Mouse (Mus musculus): ENCODE results near the gene Cxcl10. TPM values are rescaled to one million over a fixed set of nuclear protein-coding genes. Genes with fewer than 3 reads are reported as not detected.
A peak's percentile ranks its signal among the peaks of the same experiment; 100 is the strongest.

Gene Cxcl10
- not detected for total RNA-seq (2021)
- long read RNA-seq = 0 reads

DNA sequence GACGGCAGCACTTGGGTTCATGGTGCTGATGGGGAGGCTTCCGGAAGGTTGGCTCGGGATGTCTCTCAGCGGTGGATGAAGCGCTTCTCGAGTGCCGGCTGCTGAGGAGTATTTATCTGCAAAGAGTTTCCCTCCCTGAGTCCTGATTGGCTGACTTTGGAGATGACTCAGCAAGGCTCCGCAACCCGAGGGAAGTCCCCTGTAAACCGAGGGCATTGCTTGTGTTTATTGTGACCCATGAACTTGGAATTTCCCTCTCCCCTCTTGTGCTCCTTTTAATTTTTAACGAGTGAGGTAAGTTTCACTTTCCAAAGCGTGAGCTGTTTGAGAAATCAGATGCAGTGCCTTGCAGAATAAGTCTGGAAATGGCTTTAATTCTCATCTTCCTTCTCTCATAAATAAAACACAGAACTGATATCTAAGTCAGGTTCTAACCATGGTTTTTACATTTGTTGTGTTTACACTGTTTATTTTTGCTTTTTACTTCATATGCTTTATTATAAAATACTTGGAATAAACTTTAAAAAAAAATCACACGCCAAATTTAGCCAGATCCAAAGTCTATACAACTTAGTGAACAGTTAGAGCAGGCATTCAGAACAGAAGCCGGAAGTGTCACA lies at the start of gene Cxcl10:
Gene Cxcl10, minus strand, starts transcription at position 96 of the 620 bp plus-strand sequence.
- DNase-seq (ENCODE audit: low spot score in 2 of 2) = no peak

DNA sequence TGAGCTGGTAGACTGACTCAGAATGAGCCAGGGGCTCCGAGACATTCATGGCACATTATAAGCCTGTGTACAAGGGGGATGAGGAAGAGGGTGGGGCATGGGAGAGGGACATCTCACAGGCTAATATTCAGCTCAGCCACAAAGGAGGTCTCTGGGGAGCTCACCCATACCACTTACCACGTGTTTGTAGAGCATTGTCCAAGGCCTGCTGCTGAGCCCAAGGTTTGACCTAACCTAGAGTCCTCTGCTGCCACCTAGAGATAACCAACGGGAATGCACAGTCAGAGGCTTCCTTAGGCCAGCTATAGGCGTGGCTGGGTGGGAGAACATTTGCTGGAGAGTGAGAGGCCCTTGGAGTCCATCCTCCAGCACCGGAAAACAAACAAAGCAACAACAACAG lies 49.5 kb upstream of the Cxcl10 start:
- peak; percentile 71 to 77 for DNase-seq (ENCODE audit: low spot score in 2 of 2)

- DNase-seq (ENCODE audit: low spot score in 2 of 2) = no peak
These were observed 47.8 kb upstream of the Cxcl10 start for GRCm38 (mm10) chr5:92396476-92396875.

DNA sequence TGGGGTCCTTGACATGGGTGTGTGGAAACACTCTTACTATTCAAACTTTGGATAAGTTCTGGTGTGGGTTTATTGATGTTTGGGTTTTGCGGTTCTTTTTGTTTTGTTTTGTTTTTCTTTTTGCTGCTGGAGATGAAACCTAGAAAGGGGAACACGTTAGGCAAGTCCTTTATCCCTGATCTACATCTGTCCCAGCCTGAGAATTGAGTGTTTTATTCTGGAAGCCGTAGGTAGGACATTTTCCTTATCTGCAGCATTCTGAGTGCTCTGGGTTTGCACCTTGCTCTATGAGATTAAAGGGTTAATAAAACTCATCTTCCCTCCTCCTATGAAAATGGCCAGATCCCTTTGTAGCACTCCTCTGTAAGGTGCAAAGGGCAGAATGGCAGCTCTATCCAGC lies 47.1 kb upstream of the Cxcl10 start:
- no peak for DNase-seq (ENCODE audit: low spot score in 2 of 2)

GRCm38 (mm10) chr5:92393863-92394262 lies 45.2 kb upstream of the Cxcl10 start:
- no peak for DNase-seq (ENCODE audit: low spot score in 2 of 2)

GRCm38 (mm10) chr5:92392542-92392941 lies 43.9 kb upstream of the Cxcl10 start:
- no peak for DNase-seq (ENCODE audit: low spot score in 2 of 2)

DNA sequence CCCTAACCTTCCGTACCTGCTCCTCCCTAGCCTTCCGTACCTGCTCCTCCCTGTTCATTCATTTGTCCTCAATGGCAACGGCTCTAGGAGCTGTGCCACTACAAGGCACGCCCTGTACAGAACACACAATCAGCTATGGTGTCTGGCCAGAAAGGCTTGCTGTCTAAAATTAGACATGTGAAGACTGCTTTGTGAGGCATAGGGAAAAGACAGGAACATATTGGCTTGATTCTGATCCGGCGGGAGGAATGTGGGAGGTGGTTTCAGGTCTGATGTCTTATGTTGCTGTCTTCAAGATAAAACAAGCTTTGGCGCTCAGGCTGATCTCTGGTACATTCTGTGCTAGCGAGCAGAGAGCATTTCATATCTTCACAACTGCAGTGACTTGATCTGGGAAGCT lies 41.9 kb upstream of the Cxcl10 start:
- no peak for DNase-seq (ENCODE audit: low spot score in 2 of 2)

DNA sequence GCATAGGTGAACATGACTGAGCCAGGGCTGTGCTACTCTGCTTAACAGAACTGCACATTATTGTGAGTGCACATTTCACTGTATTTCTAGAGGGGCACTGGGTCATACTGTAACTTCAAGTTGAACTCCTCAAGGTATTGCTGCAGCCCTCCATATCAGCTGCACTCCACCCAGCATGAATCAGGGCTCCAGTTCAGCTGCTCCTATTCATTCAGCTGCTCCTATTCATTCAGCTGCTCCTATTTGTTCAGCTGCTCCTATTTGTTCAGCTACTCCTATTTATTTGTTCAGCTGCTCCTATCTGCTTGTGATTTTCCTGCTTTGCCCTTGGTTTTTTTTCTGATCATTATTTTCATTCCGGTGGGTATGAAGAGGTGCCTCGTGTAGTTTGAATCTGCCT lies 41.3 kb upstream of the Cxcl10 start:
- no peak for DNase-seq (ENCODE audit: low spot score in 2 of 2)

GRCm38 (mm10) chr5:92387433-92387832 lies 38.7 kb upstream of the Cxcl10 start:
- DNase-seq (ENCODE audit: low spot score in 2 of 2) = no peak

DNA sequence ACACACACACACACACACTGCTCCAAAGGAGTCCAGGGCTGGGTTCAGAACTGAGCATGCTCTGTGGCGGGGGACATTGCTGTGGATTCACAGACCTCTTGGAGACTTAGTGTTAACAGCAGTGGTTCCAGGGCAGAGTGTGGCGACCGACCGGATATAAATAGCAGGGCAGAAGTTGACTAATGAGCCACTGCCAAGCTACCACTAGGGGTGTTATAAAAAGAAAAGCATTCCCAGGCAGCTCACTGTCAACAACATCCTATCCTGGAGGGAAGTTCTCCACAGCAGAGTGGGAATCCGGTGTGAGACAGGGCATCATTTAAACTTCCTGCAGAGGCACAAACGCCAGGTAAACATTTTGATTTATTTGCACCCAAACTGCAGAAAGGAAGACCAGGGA lies 38.0 kb upstream of the Cxcl10 start:
- DNase-seq (ENCODE audit: low spot score in 2 of 2) = no peak

GRCm38 (mm10) chr5:92386102-92386501 lies 37.4 kb upstream of the Cxcl10 start:
- no peak for DNase-seq (ENCODE audit: low spot score in 2 of 2)

- no peak for DNase-seq (ENCODE audit: low spot score in 2 of 2)
These were observed 36.2 kb upstream of the Cxcl10 start for GRCm38 (mm10) chr5:92384855-92385254.

DNA sequence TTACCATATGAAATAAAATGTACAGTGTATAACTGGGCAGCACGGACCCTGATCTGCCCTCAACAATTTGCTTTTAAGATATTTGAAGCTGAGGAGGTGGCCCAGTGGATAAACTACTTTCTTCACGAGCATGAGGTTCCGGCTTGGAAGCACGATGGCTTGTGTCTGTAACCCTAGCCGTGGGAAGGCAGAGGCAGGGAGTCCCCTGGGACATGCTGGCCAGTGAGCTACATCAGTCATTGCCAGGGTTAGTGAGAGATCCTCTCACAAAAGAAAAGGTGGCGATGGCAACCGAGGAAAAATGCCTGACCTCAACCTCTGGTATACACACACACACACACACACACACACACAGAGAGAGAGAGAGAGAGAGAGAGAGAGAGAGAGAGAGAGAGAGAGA lies 35.1 kb upstream of the Cxcl10 start:
- DNase-seq (ENCODE audit: low spot score in 2 of 2) = no peak

DNA sequence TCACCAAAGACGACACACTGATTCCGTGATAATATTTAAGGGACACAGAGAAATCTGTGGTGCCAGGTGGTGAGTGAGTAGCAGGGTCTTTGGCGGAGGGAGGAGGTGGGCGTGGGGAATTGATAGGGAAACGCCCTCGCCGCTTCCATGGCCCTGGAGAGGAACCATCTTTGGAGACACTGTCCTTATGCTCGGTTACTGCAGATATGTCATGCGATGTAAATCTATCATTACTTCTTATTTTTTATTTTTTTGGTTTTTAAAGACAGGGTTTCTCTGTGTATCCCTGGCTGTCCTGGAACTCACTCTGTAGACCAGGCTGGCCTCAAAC lies 33.6 kb upstream of the Cxcl10 start:
- DNase-seq (ENCODE audit: low spot score in 2 of 2) = no peak

GRCm38 (mm10) chr5:92381550-92382348 lies 33.1 kb upstream of the Cxcl10 start:
- DNase-seq (ENCODE audit: low spot score in 2 of 2) = peak; percentile 82 to 88

DNA sequence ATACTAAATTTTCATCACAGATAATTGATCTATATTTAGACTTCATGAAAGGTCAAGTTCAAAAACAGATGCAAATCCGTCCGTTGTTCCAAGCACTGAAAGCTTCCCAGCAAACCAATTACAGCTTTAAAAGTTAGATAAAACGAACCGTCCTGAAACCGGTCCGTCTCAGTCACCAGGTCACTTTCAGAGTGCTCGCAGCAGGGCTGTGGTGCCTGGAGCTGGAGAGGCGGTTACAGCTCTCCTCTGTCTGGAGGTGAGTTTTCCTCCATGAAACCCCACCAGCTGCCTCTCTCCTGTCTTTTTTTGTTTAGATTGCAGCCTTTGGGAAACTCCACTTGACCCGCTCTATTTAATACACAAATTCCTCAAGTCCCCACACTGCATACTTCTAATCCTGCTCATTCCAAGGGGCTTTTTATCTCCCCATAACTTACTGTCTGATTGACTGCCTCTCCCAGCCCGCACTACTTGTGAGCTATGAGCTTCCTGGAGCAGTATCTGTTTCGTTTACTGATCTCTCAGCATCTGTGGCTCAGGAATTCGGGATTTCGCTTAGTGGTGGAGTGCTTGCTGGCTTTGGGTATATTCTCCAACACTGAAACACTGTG lies 28.2 kb upstream of the Cxcl10 start:
- no peak for DNase-seq (ENCODE audit: low spot score in 2 of 2)

GRCm38 (mm10) chr5:92375368-92375767 lies 26.7 kb upstream of the Cxcl10 start:
- no peak for DNase-seq (ENCODE audit: low spot score in 2 of 2)

GRCm38 (mm10) chr5:92374721-92375142 lies 26.0 kb upstream of the Cxcl10 start:
- DNase-seq (ENCODE audit: low spot score in 2 of 2) = no peak

GRCm38 (mm10) chr5:92372605-92373004 lies 23.9 kb upstream of the Cxcl10 start:
- DNase-seq (ENCODE audit: low spot score in 2 of 2) = no peak

DNA sequence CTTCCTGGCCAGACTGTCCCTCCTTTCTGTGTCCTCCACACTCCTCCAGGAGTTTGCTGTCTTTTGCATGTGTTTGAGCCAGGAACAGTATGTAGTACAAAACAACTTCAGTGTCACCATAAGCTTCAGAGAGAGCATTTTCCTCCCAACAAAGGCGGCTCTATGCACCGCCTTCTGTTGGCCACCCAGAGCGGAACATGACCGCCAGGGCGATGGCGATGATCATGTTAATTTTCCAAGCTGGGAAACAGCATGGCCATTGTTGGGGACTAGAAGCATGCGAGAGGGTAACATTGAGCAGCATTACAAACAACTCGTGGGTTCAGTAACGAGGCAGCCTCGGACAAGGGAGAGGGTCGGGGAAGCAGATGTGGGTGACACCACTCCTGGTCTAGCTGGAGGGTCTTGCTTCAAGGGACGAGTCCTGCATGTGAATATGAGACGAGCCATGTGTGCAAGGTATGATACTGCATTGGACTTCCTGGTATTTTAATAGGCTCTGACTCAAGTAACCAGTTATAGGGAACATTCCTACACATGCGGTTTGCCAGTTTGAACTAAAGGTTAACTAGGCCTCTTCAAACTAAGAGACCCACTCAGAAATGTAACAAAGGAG lies 22.8 kb upstream of the Cxcl10 start:
- peak in 1 of 2 experiments; percentile 39 for DNase-seq (ENCODE audit: low spot score in 2 of 2)

DNA sequence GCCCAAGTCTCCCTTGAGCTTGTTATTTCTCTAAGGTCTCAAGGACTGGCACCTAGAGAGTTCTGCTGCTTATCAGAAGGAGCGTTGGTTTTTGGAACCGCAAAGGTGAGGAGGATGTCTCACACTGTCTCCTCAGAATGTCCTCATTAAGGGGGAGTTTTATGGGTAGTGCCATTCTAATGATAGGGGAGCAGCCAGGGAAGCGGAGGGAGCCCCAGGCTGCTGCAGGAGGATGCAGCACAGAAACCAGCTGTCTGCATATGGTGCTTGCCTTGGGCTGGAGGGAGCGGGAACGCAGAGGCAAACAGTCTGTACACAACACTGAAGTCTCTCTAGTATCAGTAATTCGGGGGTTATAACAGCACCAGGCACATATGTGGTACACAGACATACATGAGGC lies 22.2 kb upstream of the Cxcl10 start:
- DNase-seq (ENCODE audit: low spot score in 2 of 2) = no peak

GRCm38 (mm10) chr5:92370392-92370791 lies 21.7 kb upstream of the Cxcl10 start:
- no peak for DNase-seq (ENCODE audit: low spot score in 2 of 2)
